ENCODE assay signal across 24 mouse cellular contexts in genomic region chr17:62319033-62319432, GRCm38 (mm10).
DNase-seq lines count a peak whose midpoint lies in the region; ATAC-seq and TF ChIP-seq lines count a peak whose summit lies in the region.
"Had no signal": no experiment of that assay in that cellular context is flagged by ENCODE, and none has a peak within 500 bp of the region (broad histone marks: within the 10 kb centered on the region; RNA-seq: fewer than 3 reads in every experiment).

No protein-coding gene starts in this region.

- H3K9me3 ChIP-seq in forebrain, postnatal 0 days (ENCODE audit: low read length) = no peaks in the 10 kb centered on the region
- no peaks in the 10 kb centered on the region for H3K9me3 ChIP-seq in forebrain, embryonic 12.5 days
- no peaks in the 10 kb centered on the region for H3K9me3 ChIP-seq in lung, embryonic 14.5 days (ENCODE audit: low read depth, low read length)
- H3K9me3 ChIP-seq: embryonic facial prominence, embryonic 12.5 days; G1E; heart, embryonic 13.5 days; hindbrain, embryonic 12.5 days had no signal

- H3K9ac ChIP-seq in forebrain, postnatal 0 days = no peak overlapping the region
- no peak overlapping the region for H3K9ac ChIP-seq in forebrain, embryonic 12.5 days
- H3K9ac ChIP-seq in lung, embryonic 14.5 days = no peak overlapping the region
- H3K9ac ChIP-seq: embryonic facial prominence, embryonic 12.5 days; heart, embryonic 13.5 days; hindbrain, embryonic 12.5 days had no signal

- no peak overlapping the region for H3K27ac ChIP-seq in forebrain, postnatal 0 days (ENCODE audit: low read depth, low read length)
- no peak overlapping the region for H3K27ac ChIP-seq in forebrain, embryonic 12.5 days
- H3K27ac ChIP-seq in lung, embryonic 14.5 days (ENCODE audit: low read depth) = no peak overlapping the region
- H3K27ac ChIP-seq: embryonic facial prominence, embryonic 12.5 days; heart, embryonic 13.5 days; hindbrain, embryonic 12.5 days had no signal

- no peaks in the 10 kb centered on the region for H3K36me3 ChIP-seq in forebrain, postnatal 0 days (ENCODE audit: insufficient read depth)
- no peaks in the 10 kb centered on the region for H3K36me3 ChIP-seq in forebrain, embryonic 12.5 days (replicated peaks)
- H3K36me3 ChIP-seq in lung, embryonic 14.5 days (ENCODE audit: insufficient read depth) = no peaks in the 10 kb centered on the region
- H3K36me3 ChIP-seq: embryonic facial prominence, embryonic 12.5 days; G1E; heart, embryonic 13.5 days; hindbrain, embryonic 12.5 days had no signal

- no peaks in the 10 kb centered on the region for H3K27me3 ChIP-seq in forebrain, postnatal 0 days (ENCODE audit: insufficient read depth, low read length)
- H3K27me3 ChIP-seq in forebrain, embryonic 12.5 days = no peaks in the 10 kb centered on the region
- no peaks in the 10 kb centered on the region for H3K27me3 ChIP-seq in lung, embryonic 14.5 days (ENCODE audit: insufficient read depth, low read length)
- H3K27me3 ChIP-seq: embryonic facial prominence, embryonic 12.5 days; heart, embryonic 13.5 days; hindbrain, embryonic 12.5 days had no signal

- H3K4me1 ChIP-seq in forebrain, postnatal 0 days (ENCODE audit: insufficient read depth) = no peaks in the 10 kb centered on the region
- H3K4me1 ChIP-seq in forebrain, embryonic 12.5 days = no peaks in the 10 kb centered on the region
- H3K4me1 ChIP-seq in lung, embryonic 14.5 days (ENCODE audit: insufficient read depth) = no peaks in the 10 kb centered on the region
- H3K4me1 ChIP-seq: embryonic facial prominence, embryonic 12.5 days; heart, embryonic 13.5 days; hindbrain, embryonic 12.5 days had no signal

- H3K4me3 ChIP-seq in forebrain, postnatal 0 days (ENCODE audit: low read depth, low read length) = no peak overlapping the region
- H3K4me3 ChIP-seq in forebrain, embryonic 12.5 days (replicated peaks) = no peak overlapping the region
- no peak overlapping the region for H3K4me3 ChIP-seq in lung, embryonic 14.5 days (ENCODE audit: low read depth, low read length)
- H3K4me3 ChIP-seq: embryonic facial prominence, embryonic 12.5 days; heart, embryonic 13.5 days; hindbrain, embryonic 12.5 days had no signal

- ATAC-seq in forebrain, postnatal 0 days = peak; percentile 58
- ATAC-seq in forebrain, embryonic 12.5 days (ENCODE audit: low FRiP score) = no peak
- no peak for ATAC-seq in lung, embryonic 14.5 days (ENCODE audit: insufficient read depth)
- ATAC-seq: CD4-positive, CD25-positive, alpha-beta regulatory T cell, adult 4 months; forebrain, embryonic 16.5 days; hindbrain, embryonic 16.5 days had no signal

- H3K4me2 ChIP-seq in forebrain, postnatal 0 days (ENCODE audit: low read depth) = no peak overlapping the region
- H3K4me2 ChIP-seq in forebrain, embryonic 12.5 days = no peak overlapping the region
- H3K4me2 ChIP-seq in lung, embryonic 14.5 days = 0 out of 2 replicates have a peak overlapping the region, but pooled peaks have one; percentile 0
- H3K4me2 ChIP-seq: embryonic facial prominence, embryonic 12.5 days; heart, embryonic 13.5 days; hindbrain, embryonic 12.5 days had no signal

- no peak for TF ChIP-seq POLR2A in brain, embryonic 14.5 days (IDR thresholded peaks at IDR 0.05; ENCODE audit: borderline replicate concordance, extremely low read depth, insufficient read depth, insufficient read length, poor library complexity, severe bottlenecking)

- WGBS in forebrain, postnatal 0 days = 35% methylated on average over 4 of the region's 4 CpGs
- WGBS in forebrain, embryonic 12.5 days = 75% methylated on average over 4 of the region's 4 CpGs
- WGBS in lung, embryonic 14.5 days = 46% methylated on average over 4 of the region's 4 CpGs

- DNase-seq in cerebellum, postnatal 10 days = peak; percentile 15 to 24
- DNase-seq in cerebellum, adult 9-10 months = no peak
- DNase-seq in forebrain, postnatal 0 days = peak; percentile 41
- DNase-seq in lung, embryonic 14.5 days = peak; percentile 43
- DNase-seq in lung, postnatal 36 days = no peak
- peak; percentile 61 for DNase-seq in brain, embryonic 14.5 days (ENCODE audit: low read depth)
- no peak for DNase-seq in adrenal gland, adult 18-20 months (ENCODE audit: low spot score in 2 of 2)
- DNase-seq: adrenal gland, postnatal 14 days; B cell, adult 2 months; cerebellum, adult 11-12 months; cerebellum, adult 9-11 months; embryo, embryonic 11 days; gastrocnemius, postnatal 36 days; heart, adult 11 months; heart, postnatal 36 days; kidney, adult 11 months had no signal

- TF ChIP-seq CTCF in forebrain, postnatal 0 days (IDR thresholded peaks at IDR 0.05; ENCODE audit: low read depth) = no peak
- no peak for TF ChIP-seq CTCF in lung, embryonic 14.5 days (IDR thresholded peaks at IDR 0.05; ENCODE audit: low read depth)
- no peak for TF ChIP-seq CTCF in brain, embryonic 14.5 days (IDR thresholded peaks at IDR 0.05; ENCODE audit: borderline replicate concordance, extremely low read depth, insufficient read depth, insufficient read length)

Comparison
In these comparisons a context has a peak if more than half of its experiments do, and no peak if none do; other contexts are left out.
1. DNase-seq: peak in cerebellum, postnatal 10 days (2 of 2), forebrain, postnatal 0 days (single experiment), lung, embryonic 14.5 days (single experiment) and brain, embryonic 14.5 days (single experiment); none in cerebellum, adult 9-10 months (single experiment), lung, postnatal 36 days (single experiment) and adrenal gland, adult 18-20 months (0 of 2).